7 mouse cellular contexts compared by ENCODE assay signal in genomic region chrX:170010581-170011528, GRCm38 (mm10). TPM values are rescaled to one million over a fixed set of nuclear protein-coding genes. Genes with fewer than 3 reads are reported as not detected.
A peak's percentile ranks its signal among the peaks of the same experiment; 100 is the strongest.
DNase-seq lines count a peak whose midpoint lies in the region; ATAC-seq and TF ChIP-seq lines count a peak whose summit lies in the region.
"Not testable (repeated sequence)": the region's sequence is repeated elsewhere in the genome, so short reads cannot be mapped to it uniquely, and the experiment has no call there.

No protein-coding gene starts in this region.

- peak; percentile 85 for DNase-seq in T-cell, adult 2 months (ENCODE audit: low spot score)
- DNase-seq in gastrocnemius, adult 2 months, result peak; percentile 80
- DNase-seq in induced T-regulatory cell, adult 2 months (ENCODE audit: low read depth), result peak; percentile 94
- DNase-seq in spleen, postnatal 10 days (ENCODE audit: low spot score in 2 of 2), result peak; percentile 75 to 77

- H3K9ac ChIP-seq in limb, embryonic 13.5 days; midbrain, embryonic 13.5 days (replicated peaks): not testable (repeated sequence)

- not testable (repeated sequence) for H3K27me3 ChIP-seq in limb, embryonic 13.5 days; midbrain, embryonic 13.5 days

- intact Hi-C loops in gastrocnemius, adult 2 months (cut with DNase I), result not testable (repeated sequence)

- H3K27ac ChIP-seq in gastrocnemius, adult 2 months; limb, embryonic 13.5 days: not testable (repeated sequence)
- H3K27ac ChIP-seq in midbrain, embryonic 13.5 days, result 0 out of 2 replicates have a peak overlapping the region, but pooled peaks have one; percentile 10

- ATAC-seq in common myeloid progenitor, adult 5-6 weeks (replicated peaks; ENCODE audit: low read depth, poor library complexity, severe bottlenecking), result peak; percentile 26
- ATAC-seq in limb, embryonic 13.5 days (ENCODE audit: low FRiP score, low read depth), result peak; percentile 30
- ATAC-seq in midbrain, embryonic 13.5 days, result peak; percentile 51

- TF ChIP-seq CTCF in gastrocnemius, adult 2 months (IDR thresholded peaks at IDR 0.05), result peak; percentile 37

- H3K36me3 ChIP-seq in limb, embryonic 13.5 days, result peaks cover 18% of the 10 kb centered on the region
- peaks cover 19% of the 10 kb centered on the region for H3K36me3 ChIP-seq in midbrain, embryonic 13.5 days

- H3K9me3 ChIP-seq in limb, embryonic 13.5 days, result peaks cover 45% of the 10 kb centered on the region
- H3K9me3 ChIP-seq in midbrain, embryonic 13.5 days, result peaks cover 41% of the 10 kb centered on the region

- H3K4me1 ChIP-seq in limb, embryonic 13.5 days; midbrain, embryonic 13.5 days (replicated peaks): not testable (repeated sequence)

- H3K4me3 ChIP-seq in gastrocnemius, adult 2 months, result peak overlapping the region; percentile 36
- H3K4me3 ChIP-seq in limb, embryonic 13.5 days, result peak overlapping the region; percentile 24
- peak overlapping the region; percentile 12; the same call in 1 of the 2 replicates for H3K4me3 ChIP-seq in midbrain, embryonic 13.5 days (replicated peaks)

- 85% methylated on average over 97 of the region's 97 CpGs for WGBS in limb, embryonic 13.5 days
- 83% methylated on average over 97 of the region's 97 CpGs for WGBS in midbrain, embryonic 13.5 days

- peak overlapping the region; percentile 33 for H3K4me2 ChIP-seq in limb, embryonic 13.5 days (replicated peaks)
- peak overlapping the region; percentile 26; the same call in 1 of the 2 replicates for H3K4me2 ChIP-seq in midbrain, embryonic 13.5 days (replicated peaks)

RNA-seq across cellular contexts. Expression of gene Gm21887, which starts 1.4 kb away (rescaled TPM):
- 108 and 116 TPM in 2 replicates for total RNA-seq in common myeloid progenitor, adult 5-6 weeks (2017)
- total RNA-seq in gastrocnemius, adult 2 months (2021), result 10 to 100 TPM; 25.3 to 29.1 TPM
- 209 and 230 TPM in 2 replicates for polyA plus RNA-seq in limb, embryonic 13.5 days (2015; fragmentation: Nextera tagmentation; extraction: Ambion mirVana)
- 164 and 183 TPM in 2 replicates for polyA plus RNA-seq in midbrain, embryonic 13.5 days (2015; fragmentation: Nextera tagmentation; extraction: Ambion mirVana)
